Mouse (Mus musculus): ENCODE results near the gene Syt9. TPM values are rescaled to one million over a fixed set of nuclear protein-coding genes. Genes with fewer than 3 reads are reported as not detected.
"Not testable (repeated sequence)": the region's sequence is repeated elsewhere in the genome, so short reads cannot be mapped to it uniquely, and the experiment has no call there.

Syt9 gene
- total RNA-seq, 2 experiments from 2014 or later: 0.53 to 0.68 TPM

DNA sequence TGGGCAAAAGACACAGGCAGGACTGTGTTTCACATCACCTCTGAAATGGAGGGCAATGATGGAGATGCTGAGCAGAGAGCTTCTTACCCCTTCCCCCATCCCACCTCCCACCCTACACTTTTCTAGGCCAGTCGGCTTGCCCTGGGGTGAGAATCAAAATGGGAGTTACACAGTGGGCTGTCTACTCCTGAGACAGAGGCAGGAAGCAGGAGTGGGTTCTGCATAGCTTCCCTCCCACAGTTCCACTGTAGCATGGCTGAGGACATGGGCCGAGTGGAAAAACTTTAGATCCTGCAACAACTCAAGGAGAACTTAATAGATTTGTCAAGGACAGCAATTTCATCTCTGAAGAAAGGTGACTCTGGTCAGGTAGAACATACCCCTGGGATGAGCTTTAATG lies 84.1 kb downstream of the Syt9 start:
- DNase-seq: no peak
- intact Hi-C loops (cut with DNase I; ENCODE audit: low total_unique reads): no loop called here

DNA sequence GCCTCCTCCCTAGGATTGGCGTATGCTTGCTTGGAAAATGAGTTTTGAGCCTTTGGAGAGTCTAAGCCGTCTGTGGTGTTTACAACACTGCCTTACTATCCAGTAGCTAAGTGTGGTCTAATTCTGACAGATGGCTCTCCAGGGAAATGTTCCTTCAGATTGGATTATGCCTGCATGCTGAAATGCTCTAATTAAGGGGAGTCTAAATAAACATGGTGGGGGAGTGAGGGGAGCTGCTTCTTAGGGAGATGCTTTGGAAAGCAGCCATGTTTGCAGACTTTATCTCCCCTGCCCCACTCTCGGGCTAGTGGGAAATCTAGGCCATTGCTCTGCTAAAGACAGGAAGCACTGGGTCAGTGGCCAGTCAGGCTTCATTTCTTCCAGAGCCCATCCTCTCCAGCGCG lies 84.6 kb downstream of the Syt9 start:
- intact Hi-C loops (cut with DNase I; ENCODE audit: low total_unique reads): no loop called here
- DNase-seq: no peak

DNA sequence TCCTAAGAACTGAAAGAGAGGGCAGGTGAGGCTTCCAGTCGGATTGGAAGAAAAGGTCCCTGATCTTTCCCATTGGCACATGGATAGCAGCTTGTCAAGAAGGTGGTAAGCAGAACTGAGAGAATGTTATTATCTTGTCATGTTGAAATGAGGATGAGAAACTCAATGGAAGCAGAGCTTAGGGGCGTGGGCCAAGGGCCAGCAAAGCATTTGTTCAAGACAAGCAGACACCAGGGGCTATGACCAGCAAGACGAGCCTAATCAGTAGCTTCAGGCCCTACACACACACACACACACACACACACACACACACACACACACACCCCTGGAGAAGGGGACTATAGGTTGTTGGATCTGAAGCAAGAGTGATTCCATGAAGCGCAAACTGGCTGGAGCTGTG lies 90.6 kb downstream of the Syt9 start:
- no peak for DNase-seq
- intact Hi-C loops (cut with DNase I; ENCODE audit: low total_unique reads): no loop called here

DNA sequence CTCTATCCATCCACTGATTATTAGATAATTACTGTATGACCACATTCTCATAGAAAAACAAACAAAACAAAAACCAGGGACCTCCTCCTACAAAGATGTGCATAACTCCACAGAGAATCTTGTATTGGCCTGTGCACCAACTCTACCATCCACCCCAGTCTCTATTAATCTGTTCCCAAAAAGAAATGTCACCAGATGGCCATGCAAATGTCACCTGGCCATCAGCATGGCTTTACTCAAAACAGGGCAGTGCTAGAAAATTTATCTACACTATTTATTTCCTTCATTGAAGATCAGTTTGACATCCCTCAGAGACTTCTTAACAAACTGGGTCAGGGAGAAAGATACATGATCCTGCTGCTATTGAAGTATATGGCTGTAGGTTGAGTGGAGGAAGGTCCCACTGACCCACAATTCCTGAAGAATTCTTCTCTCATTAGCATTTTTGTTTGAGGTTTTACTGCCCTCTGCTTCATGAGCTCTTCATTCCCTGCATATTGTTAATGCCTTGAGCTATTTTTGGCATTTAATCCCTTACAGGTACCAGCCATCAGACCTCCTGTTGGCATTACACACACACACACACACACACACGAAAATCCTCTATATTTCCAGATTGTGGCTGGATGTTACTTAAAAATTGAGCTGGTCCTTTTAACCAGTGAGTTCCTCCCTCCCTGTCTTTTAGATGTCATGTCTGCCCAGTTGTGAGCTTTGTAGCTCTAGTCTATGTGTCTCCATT lies 91.3 kb downstream of the Syt9 start:
- intact Hi-C loops (cut with DNase I; ENCODE audit: low total_unique reads): no loop called here

DNA sequence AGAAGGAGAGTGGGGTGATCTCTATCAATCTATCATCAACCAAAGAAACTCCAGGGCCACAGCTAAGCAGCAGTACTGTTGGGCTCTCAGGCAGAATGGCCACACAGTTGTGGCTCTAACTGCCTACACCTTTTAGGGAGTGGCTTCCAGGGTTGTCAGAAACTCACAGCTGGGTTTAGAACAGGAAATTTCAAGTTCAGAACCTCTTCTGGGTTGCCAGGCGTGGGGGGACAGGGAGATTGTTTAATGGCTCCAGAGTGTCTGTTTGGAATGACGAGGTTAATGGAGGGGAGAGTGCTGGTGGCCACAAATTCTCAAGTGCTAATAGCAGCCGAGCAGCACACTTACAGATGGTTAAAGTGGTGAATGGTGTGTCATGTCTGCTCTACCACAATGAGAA lies 92.4 kb downstream of the Syt9 start:
- no peak for DNase-seq
- intact Hi-C loops (cut with DNase I; ENCODE audit: low total_unique reads): no loop called here

More for the DNA sequence above, 91.3 kb downstream of the Syt9 start:
- DNase-seq: no peak

DNA sequence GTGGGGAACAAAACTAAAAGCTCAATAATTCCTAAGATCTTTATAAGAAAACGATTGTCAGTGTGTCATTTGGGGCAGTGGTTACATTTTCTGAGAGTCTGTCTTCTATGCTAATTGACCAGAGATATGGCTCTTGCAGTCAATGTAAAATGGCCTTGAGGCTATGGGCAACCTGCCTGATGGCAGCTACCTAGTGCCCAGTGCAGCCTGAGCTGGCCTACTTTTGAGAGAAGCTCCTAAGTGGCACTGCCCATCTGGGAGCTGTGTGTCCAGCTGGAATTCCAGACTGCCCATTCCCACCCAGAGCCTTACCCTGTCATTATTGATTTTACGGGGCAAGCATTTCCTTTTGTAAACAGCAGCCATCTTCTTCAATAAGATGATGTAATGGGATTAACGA lies 94.6 kb downstream of the Syt9 start:
- no peak for DNase-seq

DNA sequence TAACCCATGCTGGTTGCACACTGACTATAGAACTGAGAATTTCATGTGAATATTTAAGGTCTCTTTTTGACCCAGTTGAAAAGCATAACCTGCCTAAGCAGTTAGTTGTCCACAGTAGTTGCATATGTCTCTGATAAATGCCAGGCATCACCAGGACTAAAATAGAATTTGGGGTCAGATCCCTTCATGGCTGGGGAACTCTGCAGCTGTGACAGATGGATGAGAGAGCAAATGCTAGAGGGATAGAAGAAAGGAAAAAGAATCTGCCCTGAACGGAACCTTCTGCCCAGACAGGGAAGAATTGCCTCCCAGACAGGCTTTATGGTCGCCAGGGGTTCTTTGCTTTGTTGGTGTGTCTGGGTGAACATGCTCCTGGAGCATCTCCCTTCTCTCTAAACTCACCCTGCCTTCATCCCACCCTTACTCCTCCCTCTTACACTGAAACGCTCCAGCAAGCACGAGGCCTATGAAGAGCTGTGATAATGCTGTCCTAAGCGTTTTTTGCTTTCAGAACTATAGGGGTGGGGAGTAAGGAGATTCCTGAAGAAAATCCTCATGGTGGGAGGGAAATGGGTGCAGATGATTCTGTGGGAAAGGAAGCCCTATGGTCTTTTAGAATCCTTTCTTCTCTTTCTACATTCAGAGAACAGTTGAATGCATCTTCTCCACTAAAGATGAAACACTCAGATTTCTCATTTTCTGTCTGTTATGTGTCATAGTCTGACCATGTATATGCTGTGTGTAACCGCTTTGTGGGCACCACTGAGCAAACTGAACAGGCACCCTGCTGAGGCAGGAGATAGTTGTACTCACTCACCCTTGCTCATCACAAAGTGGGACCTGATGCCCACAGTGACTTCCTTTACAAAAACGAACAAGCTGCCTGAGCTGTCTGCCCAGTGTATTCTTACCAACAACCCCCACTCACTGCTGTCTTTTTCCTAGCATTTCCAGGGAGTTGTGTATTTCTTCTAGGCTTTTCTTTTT lies 108.7 kb downstream of the Syt9 start:
- no peak for DNase-seq
- intact Hi-C loops (cut with DNase I; ENCODE audit: low total_unique reads): no loop called here

More for the DNA sequence above, 94.6 kb downstream of the Syt9 start:
- intact Hi-C loops (cut with DNase I; ENCODE audit: low total_unique reads): no loop called here

DNA sequence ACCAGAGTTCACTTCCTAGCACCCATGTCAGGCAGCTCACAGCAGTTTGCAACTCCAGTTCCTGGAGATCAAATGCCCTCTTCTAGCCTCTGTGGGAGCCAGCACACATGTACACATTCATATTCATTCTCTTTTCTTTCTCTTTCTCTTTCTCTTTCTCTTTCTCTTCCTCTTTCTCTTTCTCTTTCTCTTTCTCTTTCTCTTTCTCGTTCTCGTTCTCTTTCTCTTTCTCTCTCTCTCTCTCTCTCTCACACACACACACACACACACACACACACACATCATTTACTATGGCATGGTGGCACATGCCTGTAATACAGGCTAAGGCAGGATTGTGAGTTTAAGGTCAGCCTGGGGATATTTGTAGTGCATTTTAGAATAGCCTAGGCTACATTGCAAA lies 115.2 kb downstream of the Syt9 start:
- intact Hi-C loops (cut with DNase I; ENCODE audit: low total_unique reads); DNase-seq: not testable (repeated sequence)

DNA sequence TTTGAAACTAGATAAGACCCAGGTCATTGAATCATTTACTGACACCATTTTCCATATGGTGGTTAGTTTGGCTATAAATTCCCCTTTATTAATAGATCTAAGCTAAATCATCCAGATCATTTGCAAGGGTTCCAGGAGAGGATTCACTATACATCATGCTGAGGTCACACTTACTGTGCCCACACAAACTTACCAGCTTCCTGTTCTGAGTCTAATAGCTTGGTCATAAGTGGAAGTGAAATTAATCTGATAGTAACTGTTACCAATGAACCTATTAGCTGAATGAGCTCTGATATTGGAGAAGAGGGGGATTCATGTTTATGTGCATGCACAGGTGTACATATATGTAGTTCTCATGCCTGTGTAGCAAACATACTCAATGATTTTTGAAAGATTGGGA lies 124.9 kb downstream of the Syt9 start:
- intact Hi-C loops (cut with DNase I; ENCODE audit: low total_unique reads): no loop called here
- DNase-seq: no peak

DNA sequence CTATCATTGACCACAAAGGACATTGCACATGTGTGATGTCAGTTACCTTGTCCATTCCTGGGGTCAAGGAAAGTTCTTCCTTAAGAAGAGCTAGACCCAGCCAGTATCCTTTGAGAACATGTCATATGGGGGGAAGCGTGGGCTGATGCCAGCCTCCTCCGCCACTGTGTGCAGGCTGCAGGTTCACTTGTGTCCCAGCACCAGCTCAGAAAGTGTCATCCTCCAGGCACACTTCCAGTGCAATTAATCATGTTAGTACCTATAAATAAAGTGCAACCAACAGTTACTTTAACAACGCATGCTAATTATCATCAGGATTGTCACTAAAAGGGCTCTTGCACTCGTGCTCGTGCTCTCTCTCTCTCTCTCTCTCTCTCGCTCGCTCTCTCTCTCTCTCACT lies 126.4 kb downstream of the Syt9 start:
- DNase-seq: no peak
- intact Hi-C loops (cut with DNase I; ENCODE audit: low total_unique reads): no loop called here

DNA sequence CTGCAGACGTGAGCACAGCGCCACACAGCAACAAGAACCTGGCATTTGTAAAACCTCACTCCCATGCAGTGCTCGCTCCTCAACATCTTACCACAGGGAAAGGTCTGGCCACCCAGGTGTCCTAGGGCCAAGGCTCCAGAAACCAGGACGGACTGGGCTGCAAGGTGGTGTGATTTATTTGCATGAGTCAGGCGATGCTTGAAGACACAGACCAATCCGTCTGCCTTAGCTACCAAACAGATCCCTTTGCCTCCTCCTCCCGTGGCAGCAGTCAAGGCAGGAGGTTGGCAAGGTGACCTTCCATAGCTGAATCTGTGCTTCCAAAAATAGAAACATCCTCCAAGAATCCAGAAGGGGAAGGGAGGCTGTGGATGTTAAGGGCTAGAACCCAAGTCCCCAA lies 130.1 kb downstream of the Syt9 start:
- intact Hi-C loops (cut with DNase I; ENCODE audit: low total_unique reads): no loop called here
- no peak for DNase-seq

DNA sequence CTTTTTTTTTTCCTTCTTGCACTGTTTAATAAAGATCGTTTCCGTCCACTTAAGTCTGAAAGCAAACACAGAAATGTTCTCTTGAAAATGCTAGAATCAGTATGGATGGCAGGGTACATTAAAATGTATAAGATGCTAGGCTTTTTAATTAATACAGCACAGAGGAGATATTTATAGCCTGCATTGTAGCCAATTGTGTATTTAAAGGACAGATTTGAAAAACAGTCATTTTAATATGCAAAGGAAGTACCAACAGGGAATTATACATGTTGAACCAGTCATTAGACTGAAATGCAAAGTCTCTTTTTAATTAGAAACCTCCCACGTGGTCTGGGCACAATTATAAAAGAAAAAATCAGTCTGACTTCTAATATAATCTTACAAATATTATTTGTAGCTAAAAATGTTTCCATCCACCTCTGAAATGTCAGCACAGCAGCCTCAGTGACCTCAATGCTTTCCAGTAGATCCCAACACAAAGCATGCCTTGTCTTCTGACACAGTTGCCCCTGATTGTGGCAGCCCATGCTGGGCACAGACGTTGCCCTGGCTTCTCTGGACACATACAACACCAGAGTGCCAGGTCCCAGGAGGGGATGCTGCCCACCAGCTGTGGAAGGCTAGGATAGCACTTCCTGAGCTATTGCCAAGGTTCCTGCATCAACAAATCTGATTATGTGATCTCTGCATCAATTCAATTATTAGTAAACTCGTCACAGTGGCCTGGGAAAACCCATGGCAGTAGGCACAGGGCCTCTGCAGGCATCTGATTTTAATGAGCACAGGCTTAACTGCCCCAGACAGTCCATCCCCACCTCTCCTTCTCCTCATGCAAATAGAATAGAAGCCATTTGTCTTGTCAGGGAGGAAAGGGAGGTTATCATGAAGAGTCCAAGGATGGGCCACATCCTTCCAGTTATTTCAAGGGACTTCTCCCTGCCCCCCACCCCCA lies 134.5 kb downstream of the Syt9 start:
- no peak for DNase-seq
- intact Hi-C loops (cut with DNase I; ENCODE audit: low total_unique reads): no loop called here

DNA sequence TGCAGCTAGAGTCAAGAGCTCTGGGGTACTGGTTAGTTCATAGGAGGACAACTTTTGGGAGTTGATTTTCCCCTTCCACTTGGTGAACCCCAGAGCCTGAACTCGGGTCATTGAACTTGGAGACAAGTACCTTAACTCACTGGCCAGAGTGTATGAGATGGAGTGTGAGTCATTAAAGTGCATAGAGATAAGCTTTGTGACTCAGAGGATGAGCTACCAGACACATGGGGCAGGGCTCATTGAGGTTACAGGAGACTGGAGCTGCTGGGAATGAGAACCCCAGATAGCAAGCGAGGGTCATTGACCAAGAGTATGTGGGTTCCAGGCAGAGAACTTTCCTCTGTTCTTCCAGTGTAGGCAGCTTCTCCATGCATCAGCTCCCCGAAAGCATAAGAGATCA lies 137.4 kb downstream of the Syt9 start:
- DNase-seq: no peak
- intact Hi-C loops (cut with DNase I; ENCODE audit: low total_unique reads): no loop called here

DNA sequence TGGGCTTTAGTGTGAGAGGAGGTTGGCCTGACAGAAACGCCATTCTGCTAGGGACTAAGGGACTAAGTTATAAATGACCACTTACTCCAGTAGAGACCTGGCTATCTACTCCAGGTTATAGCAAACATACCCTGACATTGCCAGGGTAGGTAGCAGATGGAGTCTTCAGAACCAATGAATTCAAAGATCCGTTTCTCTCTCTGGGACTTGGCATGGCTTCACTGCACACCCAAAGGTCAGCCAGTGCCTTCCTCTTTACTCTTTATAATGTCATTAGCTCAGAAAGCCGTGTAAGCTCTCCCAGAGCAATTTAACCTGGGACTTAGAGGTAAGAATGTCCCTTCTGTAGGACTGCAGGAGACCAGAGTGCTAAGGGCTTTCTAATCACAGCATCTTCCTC lies 139.2 kb downstream of the Syt9 start:
- intact Hi-C loops (cut with DNase I; ENCODE audit: low total_unique reads): no loop called here
- DNase-seq: no peak

DNA sequence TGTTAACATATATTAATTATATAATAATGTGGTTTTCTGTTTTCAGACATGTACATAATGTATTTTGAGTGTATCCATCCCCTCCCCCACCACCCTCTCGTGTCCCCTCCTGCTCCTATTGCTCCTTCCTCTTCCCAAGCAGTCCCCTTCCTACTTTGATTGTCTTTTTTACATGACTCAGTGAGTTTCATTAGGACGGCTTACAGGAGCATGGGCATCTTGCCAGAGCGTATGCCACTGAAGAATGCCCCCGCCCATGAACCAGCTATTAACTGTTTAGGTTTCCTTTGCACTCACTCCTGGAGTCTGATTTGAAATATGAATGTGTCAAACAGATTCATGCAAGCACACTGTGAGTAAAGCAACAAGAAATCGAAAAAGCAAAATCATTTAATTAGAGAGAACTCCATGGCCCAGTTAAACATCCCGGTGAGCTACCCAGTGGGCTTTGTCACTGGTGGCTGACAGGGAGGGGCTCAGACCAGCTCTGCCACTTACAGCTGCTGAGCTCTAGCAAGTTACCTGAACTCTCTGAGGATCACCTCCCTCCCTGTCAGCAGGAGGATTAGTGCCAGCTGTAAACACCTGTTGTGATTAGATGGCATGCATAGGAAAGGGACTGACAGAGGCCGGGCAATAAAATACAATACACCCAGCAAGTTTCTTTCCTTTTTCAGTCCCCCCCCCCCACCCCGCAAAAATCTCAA lies 146.3 kb downstream of the Syt9 start:
- intact Hi-C loops (cut with DNase I; ENCODE audit: low total_unique reads): no loop called here
- no peak for DNase-seq

DNA sequence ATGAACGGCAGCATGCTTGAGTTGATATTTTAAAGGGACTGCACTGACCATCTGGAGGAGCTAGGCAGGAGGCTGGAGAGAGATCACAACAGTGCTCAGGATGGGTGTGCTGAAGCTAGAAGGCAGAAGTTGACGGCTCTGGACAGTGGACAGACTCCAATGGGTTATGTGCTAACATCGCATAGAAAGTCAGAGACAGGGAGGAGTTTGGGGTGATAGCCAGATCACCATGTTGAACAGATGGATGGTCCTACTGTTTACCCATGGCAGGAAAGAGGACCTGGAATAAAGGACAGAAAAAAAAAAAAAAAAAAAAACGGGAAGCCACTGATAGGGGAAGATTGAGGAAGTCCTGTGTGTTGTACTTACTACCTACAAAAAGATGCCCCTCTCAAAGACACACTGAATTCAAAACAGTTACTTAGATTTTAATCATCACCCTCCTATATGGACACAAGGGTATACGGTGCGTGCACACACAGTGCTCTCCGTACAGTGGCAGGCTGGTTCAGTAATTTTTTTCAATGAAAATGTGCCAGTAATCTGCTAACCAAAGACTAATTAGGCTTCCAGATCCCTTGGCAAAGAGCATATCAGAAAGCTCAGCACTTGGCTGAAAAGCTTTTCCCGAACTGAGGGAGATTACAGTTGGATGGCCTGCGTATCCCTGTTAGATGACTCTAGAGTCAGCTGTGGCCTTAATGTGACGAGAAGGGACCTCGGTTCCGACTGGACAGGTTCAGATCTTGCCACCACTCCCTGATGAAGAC lies 148.9 kb downstream of the Syt9 start:
- intact Hi-C loops (cut with DNase I; ENCODE audit: low total_unique reads): no loop called here
- no peak for DNase-seq

DNA sequence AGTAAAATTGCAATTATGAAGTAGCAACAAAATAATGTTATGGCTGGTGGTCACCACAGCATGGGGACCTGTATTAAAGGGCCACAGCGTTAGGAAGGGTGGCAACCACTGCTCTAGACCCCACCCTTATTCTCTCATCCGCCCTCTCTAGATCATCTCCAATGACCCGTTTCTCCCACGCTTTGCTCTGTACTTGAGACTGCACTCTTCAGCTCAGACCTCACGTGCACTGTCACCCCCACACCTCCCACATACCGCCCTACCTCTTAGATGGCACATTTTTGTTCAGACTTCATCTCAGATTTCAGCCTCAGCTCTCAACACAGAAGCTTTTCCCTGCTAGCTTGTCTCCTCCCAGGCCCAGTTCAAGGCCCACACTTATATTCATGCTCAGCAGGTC lies 150.9 kb downstream of the Syt9 start:
- intact Hi-C loops (cut with DNase I; ENCODE audit: low total_unique reads): no loop called here
- no peak for DNase-seq

DNA sequence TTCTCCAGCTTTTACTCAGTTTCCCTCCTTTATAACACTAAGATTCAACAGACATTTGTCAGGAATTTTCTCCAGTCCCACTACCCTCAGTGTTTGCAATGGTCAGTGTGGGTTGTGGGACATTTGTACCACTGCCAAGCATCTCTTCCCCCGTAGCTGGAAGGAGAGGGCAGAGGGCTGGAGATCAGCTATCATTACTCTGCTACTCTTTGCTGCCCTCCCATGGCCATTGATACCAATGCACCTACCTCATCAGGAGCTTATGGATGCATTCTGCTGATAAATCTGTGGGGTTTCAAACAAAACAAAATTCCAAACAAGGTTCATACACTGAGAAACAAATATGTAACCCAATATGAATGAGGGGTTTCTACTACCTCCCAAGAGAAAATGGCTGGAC lies 155.8 kb downstream of the Syt9 start:
- intact Hi-C loops (cut with DNase I; ENCODE audit: low total_unique reads): no loop called here
- DNase-seq: peak; percentile 17

Data from gastrocnemius, postnatal 14 days (tissue).